Mouse (Mus musculus): Measurements from ENCODE around the gene Spata20.

- no peak for TF ChIP-seq CTCF (IDR thresholded peaks at IDR 0.05; ENCODE audit: extremely low read depth, insufficient read depth, low read length)
- TF ChIP-seq POLR2A (IDR thresholded peaks at IDR 0.05; ENCODE audit: extremely low read depth, insufficient read depth, low read length) = 0 out of 2 replicates have a peak, but pooled peaks have one; percentile 5
These were observed 35.4 kb upstream of the Spata20 start, which contains the start of gene Mycbpap for GRCm38 (mm10) chr11:94521219-94521843.

Measured in cortical plate, adult 2 months (tissue).